Mouse (Mus musculus): ENCODE results near the gene Oas1f.

- no peak for TF ChIP-seq CTCF (IDR thresholded peaks at IDR 0.05; ENCODE audit: extremely low read depth, insufficient read depth, insufficient read length, insufficient replicate concordance)
- no peak for TF ChIP-seq POLR2A (IDR thresholded peaks at IDR 0.05; ENCODE audit: low read depth, low read length)
Measured at GRCm38 (mm10) chr5:120847067-120847466, at the start of gene Oas1f.
